Mouse (Mus musculus) spleen, postnatal 10 days (tissue): ENCODE data around the gene Gm44.
"Not testable (repeated sequence)": the region's sequence is repeated elsewhere in the genome, so short reads cannot be mapped to it uniquely, and the experiment has no call there.

ENCODE experiments used
- DNase-seq, 2 experiments: peaks; one replicate each; pipeline ENCODE4 v3.0.0; 2021 to 2022; ENCODE audit warnings: low spot score in 2 of 2

The Gm44 gene

DNA sequence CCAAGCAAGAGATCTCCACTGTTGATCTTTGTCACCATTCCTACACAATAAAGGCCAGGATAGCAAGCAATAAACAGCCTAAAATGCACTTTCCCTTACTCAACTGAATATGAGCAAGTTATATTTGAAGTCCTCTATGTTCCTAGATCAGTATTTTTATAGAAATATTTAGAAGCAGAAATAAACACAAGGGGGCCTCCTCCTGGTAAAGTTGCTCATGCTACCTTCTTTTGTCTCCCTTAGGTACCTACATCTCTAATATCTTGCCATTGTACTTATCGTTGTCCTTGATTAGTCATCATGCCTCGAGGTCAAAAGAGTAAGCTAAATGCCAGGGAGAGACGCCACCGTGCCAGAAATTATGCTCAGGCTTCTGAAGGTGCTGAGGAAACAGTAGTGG lies at the start of gene Gm44:
Gene Gm44, plus strand, starts transcription at position 301 of the 400 bp plus-strand sequence.
- no peak for DNase-seq

- no peak for DNase-seq
Measured at GRCm38 (mm10) chrX:90927989-90928388, 36.0 kb downstream of the Gm44 start.

DNA sequence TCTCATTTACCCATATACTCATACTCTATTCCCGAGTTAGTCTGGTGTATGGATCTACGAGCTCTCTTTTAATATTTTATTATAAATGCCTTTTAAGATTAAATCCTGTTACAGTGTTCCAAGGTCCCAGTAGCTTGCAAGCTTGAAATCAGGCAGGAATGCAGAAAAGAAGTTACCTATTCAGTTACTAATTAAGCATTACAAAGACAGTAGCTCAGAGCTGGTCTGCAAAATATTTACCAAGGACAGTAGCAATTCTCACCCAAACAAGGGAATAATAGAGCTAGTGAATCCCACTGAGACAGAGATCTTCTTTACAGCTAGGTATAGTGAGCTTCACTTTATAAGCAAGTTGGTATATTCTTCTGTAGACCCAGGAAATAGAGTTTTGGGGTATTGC lies 46.3 kb downstream of the Gm44 start:
- not testable (repeated sequence) for DNase-seq
